Mouse (Mus musculus): ENCODE measurements around the gene Slc35b1. TPM values are rescaled to one million over a fixed set of nuclear protein-coding genes. Genes with fewer than 3 reads are reported as not detected.
A peak's percentile ranks its signal among the peaks of the same experiment; 100 is the strongest.

Slc35b1 gene
- polyA plus RNA-seq, 1 experiment from 2014 or later = 108 TPM

GRCm38 (mm10) chr11:95344181-95344580, 40.3 kb upstream of the Slc35b1 start:
- DNase-seq (ENCODE audit: low spot score) = no peak
- Histone ChIP-seq H3K4me1 (ENCODE audit: control insufficient read depth, insufficient read depth, low read length) (peaks cover 19% of the 10 kb centered on the region), H3K4me3 (ENCODE audit: low read depth, low read length) (no peak overlapping the region), H3K27ac (replicated peaks; ENCODE audit: low read depth, low read length) (no peak overlapping the region), H3K27me3 (replicated peaks; ENCODE audit: control insufficient read depth, insufficient read depth, low read length) (no peaks in the 10 kb centered on the region), H3K36me3 (ENCODE audit: control insufficient read depth, insufficient read depth, low read length) (peaks cover 19% of the 10 kb centered on the region), H3K9ac (ENCODE audit: low read depth, low read length) (no peak overlapping the region), H3K9me3 (ENCODE audit: control insufficient read depth, low read length) (no peaks in the 10 kb centered on the region), H3K4me2 (ENCODE audit: low read depth, low read length) (no peak overlapping the region)
- ATAC-seq (ENCODE audit: low read depth) = no peak
- WGBS = 31% methylated on average over 2 of the region's 2 CpGs

- peaks cover 19% of the 10 kb centered on the region for H3K36me3 ChIP-seq (ENCODE audit: control insufficient read depth, insufficient read depth, low read length)
- 0 out of 2 replicates have a peak overlapping the region, but pooled peaks have one; percentile 10 for H3K27ac ChIP-seq (replicated peaks; ENCODE audit: low read depth, low read length)
- no peaks in the 10 kb centered on the region for H3K9me3 ChIP-seq (ENCODE audit: control insufficient read depth, low read length)
- ATAC-seq (ENCODE audit: low read depth) (0 out of 2 replicates have a peak, but pooled peaks have one; percentile 15), DNase-seq (ENCODE audit: low spot score) (no peak)
- H3K27me3 ChIP-seq (replicated peaks; ENCODE audit: control insufficient read depth, insufficient read depth, low read length) = no peaks in the 10 kb centered on the region
- WGBS = 65% methylated on average over 6 of the region's 6 CpGs
- H3K4me1 ChIP-seq (ENCODE audit: control insufficient read depth, insufficient read depth, low read length) = no peaks in the 10 kb centered on the region
- H3K4me2 ChIP-seq (ENCODE audit: low read depth, low read length) = no peak overlapping the region
- no peak overlapping the region for H3K9ac ChIP-seq (ENCODE audit: low read depth, low read length)
- no peak overlapping the region for H3K4me3 ChIP-seq (ENCODE audit: low read depth, low read length)
These were observed 34.2 kb upstream of the Slc35b1 start for GRCm38 (mm10) chr11:95350289-95350688.

DNA sequence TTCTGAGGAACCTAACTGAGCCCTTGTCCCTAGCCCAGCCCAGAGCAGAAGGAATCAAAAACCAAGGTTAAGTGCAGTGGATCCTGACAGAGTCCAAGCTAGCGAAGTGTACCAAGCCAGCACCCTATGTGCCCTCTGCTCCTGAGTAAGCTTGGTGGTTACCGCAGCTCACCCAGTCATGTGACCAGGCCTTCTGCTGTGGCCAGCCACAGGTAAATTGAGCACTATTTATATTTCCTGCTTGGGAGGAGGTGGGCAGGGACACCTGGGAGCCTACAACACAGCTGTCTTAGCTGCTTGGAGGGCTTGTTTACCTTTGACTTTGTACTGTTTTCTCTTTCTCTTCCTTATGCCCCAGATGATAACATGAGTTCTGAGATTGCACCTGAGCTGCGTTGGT, 33.5 kb upstream of the Slc35b1 start:
- Histone ChIP-seq H3K9ac (ENCODE audit: low read depth, low read length) (no peak overlapping the region), H3K36me3 (ENCODE audit: control insufficient read depth, insufficient read depth, low read length) (peaks cover 19% of the 10 kb centered on the region), H3K4me2 (ENCODE audit: low read depth, low read length) (no peak overlapping the region), H3K27ac (replicated peaks; ENCODE audit: low read depth, low read length) (0 out of 2 replicates have a peak overlapping the region, but pooled peaks have one; percentile 10), H3K9me3 (ENCODE audit: control insufficient read depth, low read length) (no peaks in the 10 kb centered on the region), H3K4me3 (ENCODE audit: low read depth, low read length) (no peak overlapping the region), H3K27me3 (replicated peaks; ENCODE audit: control insufficient read depth, insufficient read depth, low read length) (no peaks in the 10 kb centered on the region), H3K4me1 (ENCODE audit: control insufficient read depth, insufficient read depth, low read length) (no peaks in the 10 kb centered on the region)
- no peak for ATAC-seq (ENCODE audit: low read depth)
- no peak for DNase-seq (ENCODE audit: low spot score)
- WGBS = 89% methylated on average over 3 of the region's 3 CpGs

GRCm38 (mm10) chr11:95352686-95353085, 31.8 kb upstream of the Slc35b1 start:
- Histone ChIP-seq H3K4me1 (ENCODE audit: control insufficient read depth, insufficient read depth, low read length) (peaks cover 4% of the 10 kb centered on the region; the same call in 1 of the 2 replicates), H3K27ac (replicated peaks; ENCODE audit: low read depth, low read length) (no peak overlapping the region), H3K9ac (ENCODE audit: low read depth, low read length) (no peak overlapping the region), H3K27me3 (replicated peaks; ENCODE audit: control insufficient read depth, insufficient read depth, low read length) (no peaks in the 10 kb centered on the region), H3K4me2 (ENCODE audit: low read depth, low read length) (no peak overlapping the region), H3K9me3 (ENCODE audit: control insufficient read depth, low read length) (no peaks in the 10 kb centered on the region), H3K36me3 (ENCODE audit: control insufficient read depth, insufficient read depth, low read length) (peaks cover 11% of the 10 kb centered on the region; the same call in 1 of the 2 replicates), H3K4me3 (ENCODE audit: low read depth, low read length) (no peak overlapping the region)
- 85% methylated on average over 2 of the region's 2 CpGs for WGBS
- no peak for DNase-seq (ENCODE audit: low spot score)
- no peak for ATAC-seq (ENCODE audit: low read depth)

DNA sequence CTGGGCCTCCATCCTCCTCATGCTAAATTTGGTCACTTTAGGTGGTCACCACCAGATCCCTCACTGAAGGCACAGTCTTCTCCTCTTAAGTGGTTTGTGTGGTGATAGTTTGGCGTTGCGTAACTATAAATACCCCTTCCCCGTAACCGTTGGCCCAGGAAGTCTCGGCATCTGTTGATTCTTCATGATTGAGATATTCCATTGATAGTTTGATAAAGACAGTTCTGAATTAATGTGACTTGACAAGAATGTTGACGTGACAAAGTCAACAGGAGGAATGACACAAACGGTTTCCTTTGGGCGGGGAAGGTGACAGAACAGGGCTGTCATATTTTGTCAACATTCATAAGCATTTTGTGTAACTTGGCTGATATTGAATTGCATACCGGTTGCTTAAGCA, 31.3 kb upstream of the Slc35b1 start:
- Histone ChIP-seq H3K27me3 (replicated peaks; ENCODE audit: control insufficient read depth, insufficient read depth, low read length) (no peaks in the 10 kb centered on the region), H3K36me3 (ENCODE audit: control insufficient read depth, insufficient read depth, low read length) (peaks cover 7% of the 10 kb centered on the region; the same call in 1 of the 2 replicates), H3K4me3 (ENCODE audit: low read depth, low read length) (no peak overlapping the region), H3K9me3 (ENCODE audit: control insufficient read depth, low read length) (no peaks in the 10 kb centered on the region), H3K4me1 (ENCODE audit: control insufficient read depth, insufficient read depth, low read length) (peaks cover 4% of the 10 kb centered on the region; the same call in 1 of the 2 replicates), H3K4me2 (ENCODE audit: low read depth, low read length) (no peak overlapping the region), H3K9ac (ENCODE audit: low read depth, low read length) (no peak overlapping the region), H3K27ac (replicated peaks; ENCODE audit: low read depth, low read length) (no peak overlapping the region)
- WGBS = 85% methylated on average over 9 of the region's 9 CpGs
- DNase-seq (ENCODE audit: low spot score) (no peak), ATAC-seq (ENCODE audit: low read depth) (no peak)

DNA sequence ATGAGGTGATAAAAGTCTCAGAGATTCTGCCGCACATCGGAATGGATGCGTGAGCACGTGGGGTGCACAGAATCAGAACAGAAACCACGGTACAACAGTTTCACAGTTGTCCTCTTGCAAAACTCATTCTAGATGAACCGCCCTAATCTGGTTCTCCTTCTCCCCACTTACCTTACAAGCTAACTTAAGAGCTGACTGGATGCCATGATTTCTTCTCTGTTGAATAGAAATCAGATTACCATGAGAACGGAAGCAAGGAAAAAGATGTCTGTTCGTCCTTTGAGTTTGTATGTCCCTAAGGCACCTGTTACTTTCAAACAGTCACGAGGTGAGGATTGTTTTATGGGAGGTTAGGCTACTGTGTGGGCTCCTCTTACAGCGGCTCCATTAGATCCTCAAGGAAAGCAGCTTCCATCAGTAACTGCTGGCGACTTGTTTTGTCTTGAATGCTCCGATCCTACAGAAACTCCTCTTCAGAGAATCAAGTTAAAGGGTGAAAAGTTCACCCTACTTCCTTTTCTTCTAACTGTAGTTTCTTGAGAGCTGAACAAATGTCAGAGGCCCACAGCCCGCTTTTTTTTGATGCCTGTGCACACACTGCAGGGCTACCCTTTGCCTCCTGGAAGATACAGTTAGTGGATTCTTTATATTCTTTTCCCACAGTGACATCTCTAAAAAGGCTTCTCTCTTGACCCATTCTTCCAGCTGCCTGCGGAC, 30.1 kb upstream of the Slc35b1 start:
- no peaks in the 10 kb centered on the region for H3K27me3 ChIP-seq (replicated peaks; ENCODE audit: control insufficient read depth, insufficient read depth, low read length)
- peaks cover 4% of the 10 kb centered on the region; the same call in 1 of the 2 replicates for H3K4me1 ChIP-seq (ENCODE audit: control insufficient read depth, insufficient read depth, low read length)
- H3K4me3 ChIP-seq (ENCODE audit: low read depth, low read length) = no peak overlapping the region
- ATAC-seq (ENCODE audit: low read depth) = no peak
- H3K4me2 ChIP-seq (ENCODE audit: low read depth, low read length) = no peak overlapping the region
- WGBS = 90% methylated on average over 14 of the region's 14 CpGs
- H3K36me3 ChIP-seq (ENCODE audit: control insufficient read depth, insufficient read depth, low read length) = no peaks in the 10 kb centered on the region
- H3K9me3 ChIP-seq (ENCODE audit: control insufficient read depth, low read length) = no peaks in the 10 kb centered on the region
- no peak for DNase-seq (ENCODE audit: low spot score)
- H3K27ac ChIP-seq (replicated peaks; ENCODE audit: low read depth, low read length) = no peak overlapping the region
- H3K9ac ChIP-seq (ENCODE audit: low read depth, low read length) = no peak overlapping the region

DNA sequence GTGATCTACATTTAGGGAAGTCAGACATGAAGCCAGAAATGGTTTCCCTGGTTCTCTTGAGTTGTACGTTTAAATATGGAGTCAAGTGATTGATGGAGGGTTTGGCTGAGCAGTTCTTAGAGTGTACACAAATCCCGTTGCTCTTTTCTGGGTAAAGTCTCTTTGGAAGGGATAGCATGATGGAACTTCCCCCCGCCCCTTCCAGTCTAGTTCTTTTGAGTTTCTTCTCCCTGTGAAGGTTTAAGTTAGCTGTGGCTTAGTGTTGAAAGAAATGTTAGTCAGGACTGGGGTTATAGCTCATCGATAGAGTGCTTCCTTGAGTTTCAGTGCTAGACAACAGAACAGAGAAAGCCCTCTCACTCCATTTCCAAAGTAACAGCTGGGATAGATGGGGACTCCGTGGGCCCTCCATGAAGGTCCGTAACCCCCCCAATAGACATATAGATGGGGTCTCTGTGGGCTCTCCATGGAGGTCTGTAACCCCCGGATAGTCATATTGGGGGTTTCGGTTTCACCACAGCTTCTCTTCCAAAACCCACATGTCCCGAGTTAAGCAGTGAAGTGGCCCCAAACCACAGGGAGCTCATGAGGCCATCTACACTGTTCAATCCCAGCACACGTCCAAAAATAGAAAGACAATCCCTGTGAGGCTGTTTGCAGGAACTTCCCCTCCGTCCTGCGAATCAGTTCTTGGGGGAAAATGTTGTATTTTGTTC, 29.4 kb upstream of the Slc35b1 start:
- peaks cover 4% of the 10 kb centered on the region; the same call in 1 of the 2 replicates for H3K4me1 ChIP-seq (ENCODE audit: control insufficient read depth, insufficient read depth, low read length)
- no peak for DNase-seq (ENCODE audit: low spot score)
- H3K4me2 ChIP-seq (ENCODE audit: low read depth, low read length) = no peak overlapping the region
- ATAC-seq (ENCODE audit: low read depth) = no peak
- WGBS = 82% methylated on average over 12 of the region's 12 CpGs
- no peak overlapping the region for H3K9ac ChIP-seq (ENCODE audit: low read depth, low read length)
- H3K27ac ChIP-seq (replicated peaks; ENCODE audit: low read depth, low read length) = no peak overlapping the region
- H3K36me3 ChIP-seq (ENCODE audit: control insufficient read depth, insufficient read depth, low read length) = no peaks in the 10 kb centered on the region
- H3K9me3 ChIP-seq (ENCODE audit: control insufficient read depth, low read length) = no peaks in the 10 kb centered on the region
- H3K4me3 ChIP-seq (ENCODE audit: low read depth, low read length) = no peak overlapping the region
- no peaks in the 10 kb centered on the region for H3K27me3 ChIP-seq (replicated peaks; ENCODE audit: control insufficient read depth, insufficient read depth, low read length)

GRCm38 (mm10) chr11:95355661-95356011, 28.9 kb upstream of the Slc35b1 start:
- Histone ChIP-seq H3K9me3 (ENCODE audit: control insufficient read depth, low read length) (no peaks in the 10 kb centered on the region), H3K27me3 (replicated peaks; ENCODE audit: control insufficient read depth, insufficient read depth, low read length) (no peaks in the 10 kb centered on the region), H3K4me3 (ENCODE audit: low read depth, low read length) (no peak overlapping the region), H3K9ac (ENCODE audit: low read depth, low read length) (no peak overlapping the region), H3K27ac (replicated peaks; ENCODE audit: low read depth, low read length) (no peak overlapping the region), H3K36me3 (ENCODE audit: control insufficient read depth, insufficient read depth, low read length) (no peaks in the 10 kb centered on the region), H3K4me1 (ENCODE audit: control insufficient read depth, insufficient read depth, low read length) (peaks cover 4% of the 10 kb centered on the region; the same call in 1 of the 2 replicates), H3K4me2 (ENCODE audit: low read depth, low read length) (no peak overlapping the region)
- ATAC-seq (ENCODE audit: low read depth) (no peak), DNase-seq (ENCODE audit: low spot score) (no peak)
- WGBS = 90% methylated on average over 5 of the region's 5 CpGs

All from embryonic facial prominence, embryonic 14.5 days (tissue).